Mouse (Mus musculus): ENCODE data around the gene Shc4. TPM values are rescaled to one million over a fixed set of nuclear protein-coding genes. Genes with fewer than 3 reads are reported as not detected.

Shc4 gene
- total RNA-seq (2021): 1 to 10 TPM; 5.0 TPM

DNA sequence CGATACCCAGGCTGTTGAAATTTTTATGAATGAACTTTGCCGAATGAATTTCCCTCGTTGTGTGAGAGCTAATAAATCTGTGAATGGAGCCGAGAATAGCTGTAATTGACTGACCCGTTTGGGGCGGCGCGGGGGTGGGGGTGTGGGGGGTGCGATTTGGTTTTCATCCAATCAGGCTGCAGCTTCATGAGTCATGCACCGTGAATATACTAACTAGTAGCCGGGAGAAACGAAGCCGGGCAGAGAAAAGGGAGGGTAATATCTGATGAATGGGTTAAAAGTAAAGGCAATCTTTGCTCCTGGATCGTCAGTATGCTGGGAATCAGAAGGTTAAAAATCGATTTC is at the start of gene Shc4:
Gene Shc4 (minus strand): TSS at position 63 of the 345 bp plus-strand sequence.
- intact Hi-C loops (cut with DNase I): loop anchor here (5.0 kb wide), 1 partner anchor 52 kb away; the partner anchor contains the start of gene Eid1
- DNase-seq (ENCODE audit: low spot score in 2 of 2): peak in 1 of 2 experiments; percentile 42

DNA sequence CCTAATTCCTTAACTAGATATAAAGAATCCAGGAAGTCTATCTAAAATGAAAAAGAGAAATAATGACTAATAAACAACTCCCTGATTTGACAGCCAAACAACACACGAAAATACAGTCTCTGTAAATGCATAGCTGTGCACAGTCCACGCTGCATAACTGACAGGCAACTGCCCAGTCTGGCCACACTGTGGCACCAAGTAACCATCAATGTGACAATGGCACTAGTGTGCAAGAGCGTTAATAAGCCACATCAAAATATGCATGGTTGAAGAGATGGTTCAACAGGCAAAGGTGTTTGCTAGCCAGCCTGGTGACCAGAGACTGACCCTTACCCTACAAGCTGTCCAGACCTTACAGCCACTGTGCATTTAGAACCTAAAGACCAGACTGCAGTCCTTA is 41.1 kb upstream of the Shc4 start:
- DNase-seq (ENCODE audit: low spot score in 2 of 2): no peak
- intact Hi-C loops (cut with DNase I): no loop called here

DNA sequence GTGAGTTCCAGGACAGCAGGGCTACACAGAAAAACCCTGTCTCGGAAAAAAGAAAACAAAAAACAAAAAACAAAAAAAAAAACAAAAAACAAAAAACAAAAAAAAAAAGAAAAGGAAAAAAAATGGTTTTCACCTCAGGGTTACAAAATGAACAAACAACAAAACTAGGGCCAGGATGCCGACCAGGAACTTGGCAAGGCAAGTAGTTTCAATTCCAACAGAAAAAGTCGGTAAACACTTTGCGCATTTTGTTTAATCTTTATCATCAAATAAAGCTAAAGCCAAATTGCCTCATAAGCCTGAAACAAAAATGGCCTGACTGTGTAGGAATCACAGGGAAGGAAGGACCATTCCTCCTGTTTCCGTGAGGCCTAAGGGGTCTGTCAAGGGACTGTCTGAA is 40.6 kb upstream of the Shc4 start:
- intact Hi-C loops (cut with DNase I): no loop called here
- DNase-seq (ENCODE audit: low spot score in 2 of 2): no peak

DNA sequence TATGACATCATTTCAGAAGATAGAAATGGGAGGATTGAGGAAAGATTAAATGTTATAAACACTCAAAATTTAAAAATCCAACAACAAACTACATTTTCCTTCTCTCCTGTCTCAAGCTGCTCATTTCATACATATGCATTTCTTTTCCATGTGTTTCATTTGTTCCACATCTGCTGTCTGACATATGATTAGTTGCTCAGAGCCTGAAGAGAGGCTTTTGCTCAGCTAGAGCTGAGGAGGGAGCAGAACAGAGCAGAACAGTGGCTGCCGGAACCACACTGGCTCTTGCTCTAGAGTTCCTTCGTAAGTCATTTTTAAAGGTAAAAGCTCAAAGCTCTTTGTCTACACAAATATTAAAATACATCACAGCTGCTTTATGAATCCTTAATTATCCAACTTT is 25.4 kb upstream of the Shc4 start:
- DNase-seq (ENCODE audit: low spot score in 2 of 2): no peak
- intact Hi-C loops (cut with DNase I): no loop called here

DNA sequence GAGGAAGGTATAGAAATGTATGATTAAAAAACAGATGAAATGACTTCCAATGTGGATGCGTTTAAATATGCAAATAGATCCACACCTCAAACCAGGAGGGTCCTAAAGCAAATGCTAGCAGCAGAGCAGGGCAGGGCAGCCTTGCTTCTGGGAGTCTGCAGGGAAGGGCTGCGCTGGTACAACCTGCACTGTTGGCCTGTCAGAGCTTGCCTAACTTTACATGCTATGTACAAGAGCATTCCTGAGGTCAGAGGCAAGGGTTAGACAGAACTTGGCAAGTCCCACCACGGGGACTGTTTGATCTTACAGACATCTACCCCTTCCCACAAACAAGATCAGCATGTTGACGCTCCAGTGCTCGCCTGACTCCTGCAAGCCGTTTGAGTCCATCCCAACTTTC is 15.4 kb upstream of the Shc4 start:
- DNase-seq (ENCODE audit: low spot score in 2 of 2): no peak
- intact Hi-C loops (cut with DNase I): no loop called here

DNA sequence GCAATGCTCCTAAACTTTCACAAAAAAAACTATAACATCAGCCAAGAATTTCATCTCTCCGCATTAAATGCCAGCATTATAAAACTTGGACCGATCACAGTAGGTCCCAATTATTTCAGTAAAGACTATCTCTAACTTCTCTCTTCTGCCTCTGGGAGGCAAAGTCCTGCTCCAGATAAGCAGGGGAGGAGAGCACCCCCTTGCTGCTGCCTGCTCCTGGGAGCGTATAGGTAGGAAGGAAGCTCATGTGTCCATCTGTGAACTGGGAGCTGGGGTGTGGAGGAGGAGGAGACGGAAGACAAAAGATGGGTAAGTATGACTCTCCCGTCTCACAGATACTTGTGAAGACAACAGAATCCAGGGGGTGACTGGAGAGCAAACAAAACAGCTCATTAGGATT is 14.8 kb upstream of the Shc4 start:
- intact Hi-C loops (cut with DNase I): no loop called here
- DNase-seq (ENCODE audit: low spot score in 2 of 2): no peak

DNA sequence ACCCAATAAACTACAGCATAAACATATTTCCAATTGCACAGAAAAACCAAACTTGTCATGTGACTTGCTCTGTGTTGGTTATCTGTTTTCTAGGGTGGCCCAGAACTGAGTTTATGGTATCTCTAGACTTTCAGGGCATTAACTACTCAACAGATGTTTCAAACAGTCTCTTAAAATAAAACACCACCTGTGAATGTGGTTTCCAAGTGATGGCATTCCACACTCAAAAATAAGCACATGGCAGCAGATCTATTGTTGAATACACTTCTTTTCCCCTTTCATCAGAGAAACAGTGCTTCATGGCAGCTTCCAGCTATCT is 12.0 kb upstream of the Shc4 start:
- intact Hi-C loops (cut with DNase I): no loop called here
- no peak for DNase-seq (ENCODE audit: low spot score in 2 of 2)

DNA sequence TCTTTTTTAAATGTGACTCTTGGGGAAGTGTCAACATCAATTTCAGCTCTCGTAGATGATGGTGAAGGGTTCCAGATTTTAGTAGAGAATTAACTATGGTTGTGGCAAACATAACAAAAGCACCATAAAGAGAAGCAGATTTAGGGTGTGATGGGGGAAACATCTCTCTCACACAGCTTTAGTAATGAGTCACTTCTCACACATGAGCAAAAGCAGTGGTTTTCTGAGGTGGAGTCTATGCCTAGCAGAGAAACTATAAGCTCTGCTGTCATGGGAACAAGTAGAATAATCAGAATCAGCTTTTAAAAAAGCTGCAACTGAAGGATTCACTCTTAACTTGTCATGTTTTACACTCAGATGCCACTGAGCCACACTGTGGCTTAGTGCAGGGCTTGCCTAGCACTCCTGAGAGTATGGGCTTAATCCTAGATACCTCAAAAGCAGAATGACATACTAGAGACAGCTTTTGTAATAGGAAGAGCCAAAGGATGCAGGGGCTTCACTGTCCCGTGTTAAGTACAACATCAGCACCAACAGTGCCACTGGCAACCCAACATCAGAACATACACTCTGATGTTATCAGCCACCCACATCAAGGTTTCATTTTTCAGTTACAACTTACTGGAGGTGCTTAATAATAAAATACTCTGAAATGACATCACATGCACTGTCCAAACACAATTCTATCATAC is 11.5 kb upstream of the Shc4 start:
- intact Hi-C loops (cut with DNase I): no loop called here
- peak in 1 of 2 experiments; percentile 69 for DNase-seq (ENCODE audit: low spot score in 2 of 2)

DNA sequence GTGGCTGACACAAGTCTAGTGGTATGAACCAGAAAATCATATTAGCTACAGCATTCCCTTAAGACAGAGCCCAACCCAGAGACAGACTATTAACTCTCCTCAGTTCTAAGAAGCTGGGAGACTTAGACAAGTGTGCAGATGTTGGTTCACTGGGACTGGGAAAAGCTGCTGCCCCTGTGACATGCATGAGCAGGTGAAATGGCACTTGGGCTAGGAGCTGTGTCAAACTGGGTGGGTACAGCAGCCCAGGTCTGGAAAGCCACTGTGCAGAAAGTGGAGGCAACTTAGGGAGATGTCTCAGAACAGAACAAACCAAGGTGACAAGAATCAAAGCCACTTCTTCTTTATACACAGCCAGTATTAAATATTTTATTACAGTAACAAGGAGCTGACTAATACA is 10.8 kb upstream of the Shc4 start:
- intact Hi-C loops (cut with DNase I): loop anchor here (5.0 kb wide), 1 partner anchor 472 kb away; no protein-coding TSS in a partner anchor

DNA sequence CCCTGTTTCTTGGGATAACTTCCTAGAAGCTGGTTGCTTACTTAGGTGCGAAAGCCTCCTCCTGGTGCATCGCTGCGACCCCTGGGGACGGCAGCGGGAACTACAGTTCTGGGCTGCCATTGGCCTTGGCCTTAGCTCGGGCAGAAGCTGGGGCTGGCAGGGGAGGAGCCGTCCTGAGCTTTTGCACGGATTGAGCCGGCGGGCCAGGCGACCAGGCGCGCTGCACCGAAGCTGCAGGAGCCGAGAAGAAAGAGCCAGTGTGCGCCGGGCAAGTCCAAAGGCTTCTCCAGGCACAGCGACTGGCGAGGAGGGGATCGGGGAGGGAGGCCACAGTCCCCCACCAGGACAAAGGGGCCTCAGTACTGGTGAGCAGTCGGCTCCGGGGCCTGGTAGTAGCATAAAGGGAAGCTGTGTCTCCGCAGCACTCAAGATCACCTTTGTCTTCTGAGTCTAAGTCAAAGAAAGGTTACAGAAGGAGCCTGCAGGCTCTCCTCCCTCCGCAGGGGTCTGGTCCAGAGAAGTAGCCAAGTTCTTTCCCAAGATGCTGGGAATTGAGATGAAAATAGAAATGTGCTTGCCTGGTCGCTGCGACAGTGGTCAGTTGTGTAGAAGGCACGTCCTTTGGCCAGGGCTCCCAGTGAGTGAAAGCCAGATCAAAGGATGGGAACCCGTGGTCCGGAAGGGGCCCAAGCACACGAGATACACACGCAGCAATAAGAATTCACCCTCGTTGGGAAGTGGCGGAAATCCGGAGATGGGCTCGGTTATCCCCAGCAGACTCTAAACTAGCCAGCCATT is 8.0 kb upstream of the Shc4 start:
- intact Hi-C loops (cut with DNase I): loop anchor here (1.0 to 5.0 kb wide), 2 partner anchors 72 to 470 kb away; no protein-coding TSS in a partner anchor
- peak; percentile 91 to 94 for DNase-seq (ENCODE audit: low spot score in 2 of 2)

More for the DNA sequence above, 10.8 kb upstream of the Shc4 start:
- DNase-seq (ENCODE audit: low spot score in 2 of 2): no peak

DNA sequence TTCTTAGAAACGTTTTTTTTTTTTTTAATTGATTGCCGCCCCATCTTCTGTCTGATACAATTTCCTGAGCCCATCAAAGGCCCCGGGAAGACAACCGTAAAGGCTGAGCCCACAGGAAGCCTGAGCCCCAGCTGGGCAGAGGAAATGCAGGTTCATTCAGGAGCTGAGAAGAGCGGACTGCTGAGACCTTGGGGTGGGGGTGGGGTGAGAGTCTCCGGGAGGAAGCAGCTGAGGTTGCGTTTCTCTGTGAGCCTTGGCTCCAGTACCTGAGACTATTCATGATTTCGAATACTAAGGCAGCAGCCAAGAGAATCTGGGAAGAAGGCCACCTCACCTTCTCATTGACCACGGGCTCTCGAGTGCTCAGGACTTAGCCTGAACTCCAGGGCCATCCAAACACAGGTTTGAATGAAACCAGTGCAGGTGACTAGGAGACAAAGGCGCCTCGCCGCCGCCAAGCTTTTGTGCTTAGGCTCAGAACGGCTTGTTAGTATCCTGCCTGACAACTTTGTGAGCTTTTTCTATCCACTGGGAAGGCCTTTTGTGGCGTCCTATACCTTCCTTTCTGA is 682 bp upstream of the Shc4 start:
- DNase-seq (ENCODE audit: low spot score in 2 of 2): no peak
- intact Hi-C loops (cut with DNase I): loop anchor here (5.0 kb wide), 1 partner anchor 52 kb away; the partner anchor contains the start of gene Eid1

DNA sequence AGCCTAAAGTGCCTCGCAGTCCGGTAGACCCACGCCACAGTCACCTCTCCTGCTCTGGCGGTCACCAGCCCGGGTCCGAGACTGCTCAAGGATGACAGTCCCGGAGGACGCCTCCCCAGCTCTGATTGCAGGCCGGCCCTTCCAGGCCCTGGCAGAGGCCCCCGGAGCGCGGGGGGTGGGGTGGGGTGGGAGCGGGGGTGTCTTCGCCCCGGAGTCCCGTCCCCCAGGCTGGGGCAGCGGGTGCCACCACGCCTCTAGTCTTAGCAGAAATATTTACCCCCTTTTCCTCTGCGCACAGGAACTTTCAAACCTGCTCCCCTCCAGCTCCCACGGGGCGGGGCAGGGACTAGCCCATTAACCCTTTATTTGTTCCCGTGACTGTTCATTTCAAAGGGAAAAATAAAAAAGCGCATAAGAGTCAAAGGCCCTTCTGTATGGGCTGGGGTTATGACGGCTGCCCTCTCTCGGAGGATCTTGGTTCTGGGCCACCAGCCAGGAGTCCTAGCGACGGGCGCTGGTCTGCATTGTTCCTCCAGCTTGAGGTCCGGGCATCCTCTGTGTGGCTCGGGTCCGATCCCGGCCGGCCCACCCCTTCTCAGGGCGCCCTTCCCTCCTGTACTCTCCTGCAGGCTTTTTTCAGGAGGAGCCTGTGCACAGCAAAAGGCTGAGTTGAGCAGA is 401 bp downstream of the Shc4 start:
- intact Hi-C loops (cut with DNase I): loop anchor here (5.0 kb wide), 1 partner anchor 51 kb away; the partner anchor contains the start of gene Eid1
- peak; percentile 23 to 47 for DNase-seq (ENCODE audit: low spot score in 2 of 2)

DNA sequence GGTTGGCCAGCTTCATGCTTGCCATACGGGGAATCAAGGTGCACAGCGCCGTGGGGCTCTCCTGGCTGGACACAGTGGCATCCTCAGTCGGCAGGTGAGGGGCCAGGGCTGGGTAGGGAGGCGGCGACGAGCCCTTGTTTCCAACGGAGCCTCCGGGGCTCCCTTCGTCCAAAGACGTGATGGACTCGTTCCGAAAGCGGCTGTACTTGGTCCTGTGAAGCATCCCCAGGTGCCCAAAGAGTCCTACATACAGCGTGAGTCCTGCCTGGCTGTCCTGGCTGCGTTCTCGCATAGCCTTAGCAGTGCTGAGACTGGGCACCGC is 901 bp downstream of the Shc4 start:
- no peak for DNase-seq (ENCODE audit: low spot score in 2 of 2)
- intact Hi-C loops (cut with DNase I): loop anchor here (5.0 kb wide), 1 partner anchor 51 kb away; the partner anchor contains the start of gene Eid1

DNA sequence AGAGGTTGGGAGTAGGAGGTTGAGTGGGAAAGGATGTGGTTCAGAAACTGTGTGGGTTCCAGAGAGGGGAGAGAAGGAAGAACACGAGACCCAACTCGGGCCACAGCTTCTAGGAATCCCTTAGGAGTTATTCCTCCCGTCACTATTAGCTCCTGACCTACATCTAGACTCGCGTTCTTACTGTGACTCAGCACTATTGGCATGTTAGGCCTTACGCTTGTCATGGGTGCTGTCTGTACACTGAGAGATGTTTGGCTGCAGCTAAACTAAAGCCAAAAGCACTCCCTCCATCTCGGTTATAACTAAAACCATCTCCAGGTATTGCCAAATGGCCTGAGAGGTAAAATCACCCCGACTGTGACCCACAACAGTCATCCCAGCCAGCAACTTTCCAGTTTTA is 7.3 kb downstream of the Shc4 start:
- no peak for DNase-seq (ENCODE audit: low spot score in 2 of 2)
- intact Hi-C loops (cut with DNase I): no loop called here

DNA sequence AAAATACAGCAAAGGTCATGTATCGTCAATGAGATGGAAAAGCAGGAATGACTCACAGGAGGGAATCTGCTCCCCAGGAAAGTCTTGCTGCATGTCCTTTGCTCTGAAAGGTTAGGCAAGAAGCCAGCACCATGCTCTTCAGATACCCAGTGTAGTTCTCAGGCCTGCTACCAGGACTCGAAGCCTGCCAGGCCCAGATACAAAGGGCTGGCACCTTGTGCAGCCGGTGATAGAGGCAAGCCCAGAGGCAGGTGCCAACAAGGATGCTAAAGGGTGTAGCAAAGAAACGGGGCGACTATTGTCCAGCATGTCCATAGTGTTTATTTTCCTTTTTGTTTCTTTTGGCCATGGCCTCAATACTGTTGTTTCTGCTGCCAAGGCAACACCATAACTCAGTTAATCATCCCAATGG is 17.4 kb downstream of the Shc4 start:
- intact Hi-C loops (cut with DNase I): no loop called here
- no peak for DNase-seq (ENCODE audit: low spot score in 2 of 2)

DNA sequence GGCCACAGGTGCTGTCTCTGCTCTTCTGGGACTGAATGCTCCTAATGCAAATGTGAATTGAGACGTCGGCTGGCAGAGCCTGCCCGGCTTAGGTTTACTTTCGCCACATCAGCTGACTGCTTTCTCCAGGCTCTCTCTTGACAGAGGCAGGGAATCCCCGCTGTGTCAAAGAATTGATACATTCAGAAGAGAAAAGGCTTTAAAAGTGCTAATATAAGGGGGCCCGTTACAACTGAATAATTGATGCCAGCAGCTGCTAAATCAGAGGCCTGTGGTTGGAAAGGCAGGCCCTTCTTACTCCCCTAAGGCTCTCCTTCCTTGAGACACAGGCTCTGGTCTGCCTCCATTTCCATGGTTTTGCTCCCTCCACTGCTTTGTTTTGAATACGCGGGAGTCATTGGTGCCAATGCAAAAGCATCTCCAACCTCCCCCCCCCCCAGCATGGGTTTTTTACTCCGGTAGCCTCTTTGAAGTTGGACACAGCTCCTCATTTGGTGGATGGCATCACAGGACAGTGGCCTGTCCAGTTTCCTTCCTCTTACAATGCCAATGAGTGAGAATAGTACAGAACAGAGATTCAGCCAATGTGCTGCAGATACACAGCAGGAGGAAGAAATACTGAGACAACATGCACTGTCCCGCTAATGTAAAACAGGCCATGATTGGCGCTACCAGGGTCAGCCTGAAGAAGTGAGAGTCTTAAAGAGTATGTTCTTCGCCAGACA is 18.9 kb downstream of the Shc4 start:
- DNase-seq (ENCODE audit: low spot score in 2 of 2): no peak
- intact Hi-C loops (cut with DNase I): no loop called here

DNA sequence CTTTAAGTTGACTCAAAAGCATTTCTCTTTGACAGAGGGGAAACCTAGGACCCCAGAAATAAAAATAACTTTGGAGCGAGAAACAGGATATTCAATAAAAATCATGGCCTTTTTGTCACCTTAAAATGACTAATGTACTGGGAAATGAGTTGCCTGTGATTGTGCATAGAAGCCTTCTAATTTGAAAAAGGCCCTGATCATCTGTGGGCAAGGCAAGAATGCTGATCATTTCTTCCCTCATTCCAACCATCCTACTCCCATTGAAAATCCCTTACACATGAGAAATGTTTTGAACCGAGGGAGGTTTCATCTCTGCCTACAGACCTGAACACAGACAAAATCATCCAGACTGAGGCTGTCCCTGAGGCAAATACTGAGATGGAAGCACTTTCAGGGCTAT is 21.1 kb downstream of the Shc4 start:
- intact Hi-C loops (cut with DNase I): no loop called here
- no peak for DNase-seq (ENCODE audit: low spot score in 2 of 2)

DNA sequence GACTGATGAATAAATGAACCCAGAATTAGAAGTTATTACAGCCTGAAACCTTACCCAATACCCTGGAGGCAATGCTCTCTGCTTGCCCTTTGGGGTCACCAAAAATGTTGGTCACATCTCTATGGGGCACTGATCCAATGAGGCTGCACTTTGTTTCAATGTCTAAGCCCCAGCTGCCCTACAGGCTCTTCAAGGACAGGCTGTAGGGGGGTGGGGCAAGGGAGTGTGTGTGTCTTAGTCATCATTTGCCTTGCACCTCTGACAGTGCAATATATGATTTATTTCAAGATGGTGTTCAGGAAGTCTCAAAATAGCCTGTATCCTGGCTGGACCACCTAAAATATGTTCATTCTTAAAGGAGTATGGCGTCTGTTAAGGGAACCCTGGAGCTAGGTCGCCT is 22.3 kb downstream of the Shc4 start:
- intact Hi-C loops (cut with DNase I): no loop called here
- DNase-seq (ENCODE audit: low spot score in 2 of 2): no peak

DNA sequence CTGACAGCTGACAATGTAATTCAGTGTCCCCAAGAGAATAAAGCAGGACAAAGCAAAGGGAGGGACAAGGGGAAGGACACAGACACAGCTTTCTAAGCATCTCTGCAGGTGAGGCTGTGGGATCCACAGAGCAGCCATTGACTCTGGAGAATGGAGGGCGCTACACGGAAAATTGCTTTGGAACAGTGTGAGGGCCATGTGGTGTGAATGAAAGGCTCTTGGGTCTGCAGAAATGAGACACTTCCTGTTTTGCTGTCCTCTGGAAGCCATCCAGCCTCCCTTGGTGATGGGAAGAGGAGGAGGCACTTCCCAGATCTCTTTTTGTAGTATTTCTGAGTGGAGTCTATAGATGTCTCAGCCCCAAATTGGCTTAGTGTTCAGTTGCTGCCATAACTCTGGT is 27.7 kb downstream of the Shc4 start:
- intact Hi-C loops (cut with DNase I): no loop called here
- no peak for DNase-seq (ENCODE audit: low spot score in 2 of 2)

DNA sequence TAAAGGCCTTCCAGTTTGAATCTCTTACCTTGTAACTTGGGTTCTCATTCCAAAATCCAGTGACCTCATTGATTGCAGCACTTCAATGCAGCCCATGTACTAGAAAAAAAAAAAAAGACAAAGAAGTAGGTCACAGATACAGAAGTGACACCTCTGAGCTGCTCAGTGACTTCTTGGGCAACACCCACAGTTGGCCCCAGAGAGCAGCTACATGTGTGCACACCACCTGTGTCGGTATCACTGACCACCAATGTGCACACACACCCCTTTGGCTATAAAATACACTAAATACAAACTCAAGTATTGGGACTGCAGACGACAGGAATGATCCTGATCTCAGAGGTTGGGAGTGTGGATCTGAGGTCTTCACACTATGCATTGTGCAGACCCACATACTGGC is 29.1 kb downstream of the Shc4 start:
- intact Hi-C loops (cut with DNase I): no loop called here
- no peak for DNase-seq (ENCODE audit: low spot score in 2 of 2)
